Mouse (Mus musculus): ENCODE measurements around the gene Fap. TPM values are rescaled to one million over a fixed set of nuclear protein-coding genes. Genes with fewer than 3 reads are reported as not detected.
A peak's percentile ranks its signal among the peaks of the same experiment; 100 is the strongest.

The Fap gene
- polyA plus RNA-seq (2015; fragmentation: Nextera tagmentation; extraction: Ambion mirVana), result 1.3 and 1.8 TPM in 2 replicates

DNA sequence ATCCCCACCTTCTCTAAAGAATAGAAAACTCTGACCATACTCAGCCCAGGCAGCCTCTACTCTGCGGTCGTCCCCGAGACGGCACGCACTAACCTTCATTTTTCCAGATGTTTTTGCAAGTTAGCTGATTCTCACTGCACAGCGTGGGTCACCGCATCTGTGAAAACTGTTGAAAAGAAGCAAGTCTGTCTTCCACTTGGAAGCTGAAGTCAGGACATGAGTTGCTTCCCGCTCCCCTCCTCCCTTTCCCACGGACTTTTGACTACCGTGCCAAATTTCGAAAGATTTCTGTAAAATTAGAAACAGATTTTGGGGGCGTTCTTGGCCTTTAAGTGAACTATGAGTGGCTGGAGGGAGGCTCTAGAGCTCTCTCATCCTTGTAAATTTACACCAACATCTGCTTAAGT lies at the start of gene Fap:
Gene Fap, minus strand, starts transcription at position 323 of the 407 bp plus-strand sequence.
- Histone ChIP-seq H3K27ac (ENCODE audit: low read length) (no peak within 1 kb of the TSS), H3K9me3 (ENCODE audit: control insufficient read depth, low read length) (no peaks in the 10 kb centered on the region), H3K36me3 (ENCODE audit: control insufficient read depth, insufficient read depth) (no peaks in the 10 kb centered on the region), H3K9ac (replicated peaks; ENCODE audit: low read depth, low read length) (no peak within 1 kb of the TSS), H3K4me1 (replicated peaks; ENCODE audit: control insufficient read depth, insufficient read depth, low read length) (no peaks in the 10 kb centered on the region), H3K4me2 (ENCODE audit: low read length) (no peak within 1 kb of the TSS), H3K27me3 (replicated peaks; ENCODE audit: control insufficient read depth, insufficient read depth, low read length) (no peaks in the 10 kb centered on the region), H3K4me3 (replicated peaks; ENCODE audit: low read length) (no peak within 1 kb of the TSS)
- 88% methylated on average over 12 of the region's 12 CpGs for WGBS
- ATAC-seq, result no peak

DNA sequence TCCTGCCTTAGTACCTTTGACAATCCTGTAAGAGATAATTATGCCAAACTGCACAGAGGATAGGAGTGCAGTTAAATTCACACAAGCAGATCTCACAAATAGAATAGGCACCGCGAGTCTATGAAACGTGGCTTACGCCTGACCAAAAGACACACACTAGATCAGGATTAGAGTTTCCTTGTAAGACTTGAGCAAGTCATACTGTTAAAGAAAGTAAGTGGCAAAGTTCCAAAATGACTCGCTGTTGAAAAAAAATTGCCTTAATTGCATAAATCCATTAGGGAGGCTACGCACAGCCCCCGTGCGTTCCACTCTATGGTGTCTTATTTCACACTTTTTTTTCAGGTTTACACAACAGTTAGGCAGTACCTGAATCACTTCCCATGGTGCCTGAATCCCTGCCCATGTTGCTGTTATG lies 49.2 kb upstream of the Fap start:
- H3K27me3 ChIP-seq (replicated peaks; ENCODE audit: control insufficient read depth, insufficient read depth, low read length), result no peaks in the 10 kb centered on the region
- H3K27ac ChIP-seq (ENCODE audit: low read length), result no peak overlapping the region
- H3K4me1 ChIP-seq (replicated peaks; ENCODE audit: control insufficient read depth, insufficient read depth, low read length), result peaks cover 11% of the 10 kb centered on the region
- WGBS, result 41% methylated on average over 8 of the region's 8 CpGs
- peak overlapping the region; percentile 17; the same call in 1 of the 2 replicates for H3K4me2 ChIP-seq (ENCODE audit: low read length)
- H3K9me3 ChIP-seq (ENCODE audit: control insufficient read depth, low read length), result no peaks in the 10 kb centered on the region
- no peak overlapping the region for H3K4me3 ChIP-seq (replicated peaks; ENCODE audit: low read length)
- peak; percentile 31; the same call in 1 of the 2 replicates for ATAC-seq
- no peaks in the 10 kb centered on the region for H3K36me3 ChIP-seq (ENCODE audit: control insufficient read depth, insufficient read depth)
- H3K9ac ChIP-seq (replicated peaks; ENCODE audit: low read depth, low read length), result no peak overlapping the region

DNA sequence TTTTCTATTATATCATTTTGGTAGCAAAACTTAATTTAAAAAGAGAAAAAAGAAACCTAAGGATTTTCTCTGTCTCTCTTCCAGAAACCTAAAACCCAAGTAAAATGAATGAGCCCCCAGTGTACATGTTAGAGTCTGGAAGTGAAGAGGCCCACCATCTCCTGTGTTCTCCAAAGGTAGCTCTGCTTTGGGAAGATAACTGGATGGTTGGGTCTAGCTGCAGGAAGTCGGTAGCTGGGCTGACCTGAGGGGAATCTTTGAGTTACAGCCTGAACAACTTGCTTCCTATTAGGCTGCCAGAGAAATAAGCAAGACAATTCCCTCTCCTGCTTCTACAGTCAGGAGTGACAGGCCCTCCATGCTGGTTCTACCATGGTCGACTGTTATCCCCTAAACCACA lies 45.8 kb upstream of the Fap start:
- no peak for ATAC-seq
- H3K9me3 ChIP-seq (ENCODE audit: control insufficient read depth, low read length), result no peaks in the 10 kb centered on the region
- H3K36me3 ChIP-seq (ENCODE audit: control insufficient read depth, insufficient read depth), result no peaks in the 10 kb centered on the region
- H3K9ac ChIP-seq (replicated peaks; ENCODE audit: low read depth, low read length), result no peak overlapping the region
- no peak overlapping the region for H3K27ac ChIP-seq (ENCODE audit: low read length)
- 70% methylated on average over 2 of the region's 2 CpGs for WGBS
- peaks cover 10% of the 10 kb centered on the region for H3K4me1 ChIP-seq (replicated peaks; ENCODE audit: control insufficient read depth, insufficient read depth, low read length)
- no peaks in the 10 kb centered on the region for H3K27me3 ChIP-seq (replicated peaks; ENCODE audit: control insufficient read depth, insufficient read depth, low read length)
- no peak overlapping the region for H3K4me2 ChIP-seq (ENCODE audit: low read length)
- no peak overlapping the region for H3K4me3 ChIP-seq (replicated peaks; ENCODE audit: low read length)

GRCm38 (mm10) chr2:62618934-62619341 lies 45.1 kb upstream of the Fap start:
- Histone ChIP-seq H3K27me3 (replicated peaks; ENCODE audit: control insufficient read depth, insufficient read depth, low read length) (no peaks in the 10 kb centered on the region), H3K27ac (ENCODE audit: low read length) (no peak overlapping the region), H3K4me1 (replicated peaks; ENCODE audit: control insufficient read depth, insufficient read depth, low read length) (peaks cover 10% of the 10 kb centered on the region), H3K9me3 (ENCODE audit: control insufficient read depth, low read length) (no peaks in the 10 kb centered on the region), H3K9ac (replicated peaks; ENCODE audit: low read depth, low read length) (no peak overlapping the region), H3K4me2 (ENCODE audit: low read length) (no peak overlapping the region), H3K4me3 (replicated peaks; ENCODE audit: low read length) (no peak overlapping the region), H3K36me3 (ENCODE audit: control insufficient read depth, insufficient read depth) (no peaks in the 10 kb centered on the region)
- ATAC-seq, result no peak
- WGBS, result 92% methylated on average over 7 of the region's 7 CpGs

DNA sequence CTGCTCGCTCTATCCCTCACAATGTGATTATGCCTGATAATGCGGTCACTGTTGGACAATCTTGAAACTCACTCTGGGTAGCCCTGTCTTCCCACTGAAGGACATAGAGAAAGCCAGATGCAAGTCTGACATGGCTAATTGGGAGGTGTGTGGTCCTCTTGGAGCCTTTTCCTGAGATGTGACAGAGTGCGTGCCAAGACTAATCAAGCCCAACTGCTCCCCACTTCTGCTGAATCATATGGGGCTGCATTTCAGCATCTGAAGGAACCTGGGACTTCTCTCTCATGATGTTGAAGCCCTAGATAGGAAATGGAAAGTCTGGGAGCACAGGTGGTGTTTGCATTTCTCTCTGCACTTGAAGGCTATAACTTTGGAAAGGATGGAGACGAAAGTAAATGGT lies 39.3 kb upstream of the Fap start:
- Histone ChIP-seq H3K4me1 (replicated peaks; ENCODE audit: control insufficient read depth, insufficient read depth, low read length) (no peaks in the 10 kb centered on the region), H3K27me3 (replicated peaks; ENCODE audit: control insufficient read depth, insufficient read depth, low read length) (no peaks in the 10 kb centered on the region), H3K27ac (ENCODE audit: low read length) (no peak overlapping the region), H3K4me2 (ENCODE audit: low read length) (no peak overlapping the region), H3K36me3 (ENCODE audit: control insufficient read depth, insufficient read depth) (no peaks in the 10 kb centered on the region), H3K9me3 (ENCODE audit: control insufficient read depth, low read length) (no peaks in the 10 kb centered on the region), H3K4me3 (replicated peaks; ENCODE audit: low read length) (no peak overlapping the region), H3K9ac (replicated peaks; ENCODE audit: low read depth, low read length) (no peak overlapping the region)
- peak; percentile 59 for ATAC-seq
- 79% methylated on average over 4 of the region's 4 CpGs for WGBS

DNA sequence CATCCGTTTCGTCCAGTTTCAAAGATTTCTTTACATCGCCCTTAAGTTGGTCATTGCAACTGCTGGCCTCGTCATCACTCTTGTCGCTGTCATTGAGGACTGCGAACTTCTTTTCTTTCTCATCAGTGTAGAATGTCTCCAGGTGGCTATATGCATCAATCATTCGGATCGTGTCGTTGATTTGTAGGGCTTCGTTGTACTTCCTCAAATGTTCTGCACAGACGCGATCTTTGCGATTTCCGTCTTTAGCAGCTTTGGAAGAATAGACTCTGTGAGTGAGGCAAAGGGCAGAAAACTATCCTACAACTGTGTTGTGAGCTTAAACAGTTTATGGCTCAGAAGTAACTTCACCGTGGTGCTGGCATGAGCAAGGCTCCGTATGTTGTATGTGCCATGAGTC lies 32.3 kb upstream of the Fap start:
- no peaks in the 10 kb centered on the region for H3K27me3 ChIP-seq (replicated peaks; ENCODE audit: control insufficient read depth, insufficient read depth, low read length)
- no peak overlapping the region for H3K4me3 ChIP-seq (replicated peaks; ENCODE audit: low read length)
- WGBS, result 97% methylated on average over 16 of the region's 16 CpGs
- H3K9me3 ChIP-seq (ENCODE audit: control insufficient read depth, low read length), result no peaks in the 10 kb centered on the region
- H3K27ac ChIP-seq (ENCODE audit: low read length), result no peak overlapping the region
- no peak for ATAC-seq
- H3K9ac ChIP-seq (replicated peaks; ENCODE audit: low read depth, low read length), result no peak overlapping the region
- peaks cover 2% of the 10 kb centered on the region; the same call in 1 of the 2 replicates for H3K4me1 ChIP-seq (replicated peaks; ENCODE audit: control insufficient read depth, insufficient read depth, low read length)
- no peaks in the 10 kb centered on the region for H3K36me3 ChIP-seq (ENCODE audit: control insufficient read depth, insufficient read depth)
- no peak overlapping the region for H3K4me2 ChIP-seq (ENCODE audit: low read length)

- Histone ChIP-seq H3K36me3 (ENCODE audit: control insufficient read depth, insufficient read depth) (no peaks in the 10 kb centered on the region), H3K9me3 (ENCODE audit: control insufficient read depth, low read length) (no peaks in the 10 kb centered on the region), H3K4me1 (replicated peaks; ENCODE audit: control insufficient read depth, insufficient read depth, low read length) (peaks cover 2% of the 10 kb centered on the region; the same call in 1 of the 2 replicates), H3K4me3 (replicated peaks; ENCODE audit: low read length) (no peak overlapping the region), H3K9ac (replicated peaks; ENCODE audit: low read depth, low read length) (no peak overlapping the region), H3K27me3 (replicated peaks; ENCODE audit: control insufficient read depth, insufficient read depth, low read length) (no peaks in the 10 kb centered on the region), H3K4me2 (ENCODE audit: low read length) (no peak overlapping the region), H3K27ac (ENCODE audit: low read length) (no peak overlapping the region)
- peak; percentile 57; the same call in 1 of the 2 replicates for ATAC-seq
- WGBS, result 52% methylated on average over 5 of the region's 5 CpGs
These were observed 29.7 kb upstream of the Fap start for GRCm38 (mm10) chr2:62603530-62603929.

DNA sequence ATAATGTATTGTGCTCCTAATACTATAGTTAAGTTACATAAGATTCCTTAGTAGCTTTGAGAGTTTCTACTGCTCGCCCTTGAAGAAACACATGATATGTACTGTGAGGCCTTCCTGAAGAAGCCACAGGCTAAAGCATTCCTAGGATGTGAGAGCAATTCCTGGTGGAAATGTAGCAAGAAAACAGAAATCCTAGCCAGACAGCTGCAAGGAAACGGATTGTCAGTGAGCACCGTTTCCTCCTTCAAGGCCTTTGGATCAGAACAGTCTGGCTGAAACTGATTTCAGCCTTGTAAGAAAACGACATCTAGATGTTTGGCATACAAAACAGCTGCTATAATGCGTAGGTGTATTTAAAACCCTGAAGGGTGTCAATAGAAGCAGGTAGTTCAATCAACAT lies 22.7 kb upstream of the Fap start:
- H3K9me3 ChIP-seq (ENCODE audit: control insufficient read depth, low read length), result no peaks in the 10 kb centered on the region
- WGBS, result 90% methylated on average over 5 of the region's 5 CpGs
- H3K27ac ChIP-seq (ENCODE audit: low read length), result no peak overlapping the region
- H3K9ac ChIP-seq (replicated peaks; ENCODE audit: low read depth, low read length), result no peak overlapping the region
- no peaks in the 10 kb centered on the region for H3K36me3 ChIP-seq (ENCODE audit: control insufficient read depth, insufficient read depth)
- ATAC-seq, result no peak
- no peak overlapping the region for H3K4me3 ChIP-seq (replicated peaks; ENCODE audit: low read length)
- H3K4me1 ChIP-seq (replicated peaks; ENCODE audit: control insufficient read depth, insufficient read depth, low read length), result no peaks in the 10 kb centered on the region
- no peak overlapping the region for H3K4me2 ChIP-seq (ENCODE audit: low read length)
- H3K27me3 ChIP-seq (replicated peaks; ENCODE audit: control insufficient read depth, insufficient read depth, low read length), result no peaks in the 10 kb centered on the region

- H3K9me3 ChIP-seq (ENCODE audit: control insufficient read depth, low read length), result no peaks in the 10 kb centered on the region
- ATAC-seq, result no peak
- H3K4me1 ChIP-seq (replicated peaks; ENCODE audit: control insufficient read depth, insufficient read depth, low read length), result no peaks in the 10 kb centered on the region
- WGBS, result 48% methylated on average over 2 of the region's 2 CpGs
- no peaks in the 10 kb centered on the region for H3K36me3 ChIP-seq (ENCODE audit: control insufficient read depth, insufficient read depth)
- no peaks in the 10 kb centered on the region for H3K27me3 ChIP-seq (replicated peaks; ENCODE audit: control insufficient read depth, insufficient read depth, low read length)
- H3K27ac ChIP-seq (ENCODE audit: low read length), result no peak overlapping the region
- no peak overlapping the region for H3K4me3 ChIP-seq (replicated peaks; ENCODE audit: low read length)
- no peak overlapping the region for H3K4me2 ChIP-seq (ENCODE audit: low read length)
- H3K9ac ChIP-seq (replicated peaks; ENCODE audit: low read depth, low read length), result no peak overlapping the region
These were observed 20.6 kb upstream of the Fap start for GRCm38 (mm10) chr2:62594491-62594890.

GRCm38 (mm10) chr2:62591555-62591954 lies 17.7 kb upstream of the Fap start:
- Histone ChIP-seq H3K27me3 (replicated peaks; ENCODE audit: control insufficient read depth, insufficient read depth, low read length) (no peaks in the 10 kb centered on the region), H3K4me3 (replicated peaks; ENCODE audit: low read length) (no peak overlapping the region), H3K36me3 (ENCODE audit: control insufficient read depth, insufficient read depth) (no peaks in the 10 kb centered on the region), H3K9me3 (ENCODE audit: control insufficient read depth, low read length) (no peaks in the 10 kb centered on the region), H3K27ac (ENCODE audit: low read length) (no peak overlapping the region), H3K4me1 (replicated peaks; ENCODE audit: control insufficient read depth, insufficient read depth, low read length) (no peaks in the 10 kb centered on the region), H3K9ac (replicated peaks; ENCODE audit: low read depth, low read length) (no peak overlapping the region), H3K4me2 (ENCODE audit: low read length) (no peak overlapping the region)
- 83% methylated on average over 3 of the region's 3 CpGs for WGBS
- ATAC-seq, result no peak

Measured in forebrain, embryonic 16.5 days (tissue).